Mouse (Mus musculus): ENCODE results near the gene Prkd2. TPM values are rescaled to one million over a fixed set of nuclear protein-coding genes. Genes with fewer than 3 reads are reported as not detected.

The Prkd2 gene
- total RNA-seq, 2 experiments from 2014 or later = 9.1 to 9.5 TPM

DNA sequence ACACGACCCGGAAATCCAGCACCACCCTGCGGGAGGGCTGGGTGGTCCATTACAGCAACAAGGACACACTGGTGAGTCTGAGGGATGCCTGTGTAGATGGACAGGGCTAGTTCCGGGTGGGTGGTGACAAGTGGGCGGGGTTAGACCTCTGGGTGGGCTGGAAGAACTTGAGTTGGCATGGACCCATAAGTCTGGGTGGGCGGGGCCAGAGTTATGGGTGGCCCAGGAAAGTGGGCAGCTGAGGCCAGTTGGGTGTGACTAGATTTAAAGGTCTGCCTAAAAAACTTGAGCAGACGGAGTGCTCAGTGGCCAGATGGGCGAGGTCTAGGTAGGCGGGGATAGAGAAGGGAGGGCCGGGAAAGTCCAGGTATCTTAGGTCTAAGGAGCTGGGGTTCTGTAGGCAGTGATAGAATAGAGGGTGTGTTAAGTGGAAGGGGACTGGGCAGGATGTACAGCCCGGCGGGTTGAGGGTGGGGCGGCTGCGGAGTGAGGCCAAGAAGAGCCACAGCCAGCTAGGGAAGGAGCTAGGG, 10.7 kb downstream of the Prkd2 start:
- DNase-seq = peak; percentile 45
- intact Hi-C loops (cut with DNase I) = no loop called here

DNA sequence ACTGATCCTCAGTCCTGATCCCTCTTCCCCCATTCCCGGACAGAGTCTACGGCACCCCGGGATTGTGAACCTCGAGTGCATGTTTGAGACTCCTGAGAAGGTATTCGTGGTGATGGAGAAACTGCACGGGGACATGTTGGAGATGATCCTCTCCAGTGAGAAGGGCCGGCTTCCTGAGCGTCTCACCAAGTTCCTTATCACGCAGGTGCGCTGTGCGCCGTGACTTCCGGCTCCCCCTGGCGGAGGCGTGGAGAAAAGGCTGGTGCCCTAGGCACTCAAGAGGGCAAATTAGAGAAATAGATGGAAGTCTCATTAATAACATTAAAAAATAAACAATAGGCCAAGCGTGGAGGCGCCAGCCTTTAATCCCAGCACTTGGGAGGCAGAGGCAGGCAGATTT, 15.6 kb downstream of the Prkd2 start:
- DNase-seq = peak; percentile 46
- intact Hi-C loops (cut with DNase I) = no loop called here

DNA sequence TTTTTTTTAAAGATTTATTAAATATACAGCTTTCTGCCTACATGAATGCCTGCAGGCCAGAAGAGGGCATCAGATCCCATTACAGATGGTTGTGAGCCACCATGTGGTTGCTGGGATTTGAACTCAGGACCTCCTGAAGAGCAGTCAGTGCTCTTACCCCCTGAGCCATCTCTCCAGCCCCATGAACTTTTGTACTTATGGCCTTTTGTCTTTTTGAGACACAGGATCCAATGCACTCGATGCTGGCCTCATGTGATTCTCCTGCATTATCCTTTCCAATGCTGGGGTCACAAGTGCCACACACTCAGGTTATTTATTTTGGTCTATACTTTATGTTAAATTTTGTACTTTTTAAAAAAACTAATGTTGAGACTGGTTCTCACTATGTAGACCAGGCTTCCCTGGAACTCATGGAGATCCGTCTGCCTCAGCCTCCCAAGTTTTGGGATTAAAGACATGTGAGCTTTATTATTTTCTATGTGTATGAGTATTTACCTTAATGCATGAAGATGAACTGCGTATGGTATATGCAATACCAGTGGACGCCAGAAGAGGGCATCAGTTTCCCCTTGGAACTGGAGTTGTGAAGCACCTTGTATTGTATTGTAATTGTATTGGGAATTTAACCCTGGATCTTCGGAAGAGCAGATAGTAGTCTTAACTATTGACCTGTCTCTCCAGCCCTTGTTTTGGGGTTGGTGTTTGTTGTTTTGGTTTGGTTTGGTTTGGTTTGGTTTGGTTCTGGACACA, 17.4 kb downstream of the Prkd2 start:
- DNase-seq = peak; percentile 57
- intact Hi-C loops (cut with DNase I) = no loop called here

DNA sequence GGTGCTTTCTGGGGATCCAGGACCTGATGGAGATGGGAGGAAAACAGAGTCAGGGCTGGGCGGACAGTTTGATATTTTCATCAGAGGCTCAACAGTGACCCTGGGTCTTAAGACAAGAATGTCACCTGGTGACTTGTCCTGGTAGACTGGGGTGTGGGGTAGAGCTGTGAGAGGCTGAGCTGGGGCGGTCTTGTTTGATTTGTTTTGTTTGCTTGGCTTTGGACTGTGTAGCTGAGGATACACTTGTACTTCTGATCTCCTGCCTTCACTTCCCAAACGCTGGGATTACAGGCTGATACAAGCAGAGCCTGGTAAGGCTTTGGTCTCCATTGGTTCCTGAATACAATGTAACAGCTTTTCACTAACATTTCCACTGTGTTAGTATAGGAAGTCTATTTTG, 24.8 kb downstream of the Prkd2 start:
- intact Hi-C loops (cut with DNase I) = no loop called here
- no peak for DNase-seq

DNA sequence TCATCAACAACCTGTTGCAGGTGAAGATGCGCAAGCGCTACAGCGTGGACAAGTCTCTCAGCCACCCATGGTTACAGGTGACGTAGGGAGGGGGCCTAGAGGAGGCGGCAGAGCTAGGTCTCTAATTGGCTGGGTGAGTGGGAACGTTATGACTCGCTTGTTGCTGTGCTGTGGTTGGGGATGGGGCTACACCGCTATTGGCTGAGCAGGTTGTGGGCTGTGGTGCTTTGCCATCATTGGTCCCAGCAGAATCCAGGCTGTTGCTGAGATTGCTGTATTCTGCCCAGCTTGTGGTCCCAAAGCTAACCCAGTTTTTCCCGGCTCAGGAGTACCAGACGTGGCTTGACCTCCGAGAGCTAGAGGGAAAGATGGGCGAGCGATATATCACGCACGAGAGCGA, 26.8 kb downstream of the Prkd2 start:
- intact Hi-C loops (cut with DNase I) = no loop called here

DNA sequence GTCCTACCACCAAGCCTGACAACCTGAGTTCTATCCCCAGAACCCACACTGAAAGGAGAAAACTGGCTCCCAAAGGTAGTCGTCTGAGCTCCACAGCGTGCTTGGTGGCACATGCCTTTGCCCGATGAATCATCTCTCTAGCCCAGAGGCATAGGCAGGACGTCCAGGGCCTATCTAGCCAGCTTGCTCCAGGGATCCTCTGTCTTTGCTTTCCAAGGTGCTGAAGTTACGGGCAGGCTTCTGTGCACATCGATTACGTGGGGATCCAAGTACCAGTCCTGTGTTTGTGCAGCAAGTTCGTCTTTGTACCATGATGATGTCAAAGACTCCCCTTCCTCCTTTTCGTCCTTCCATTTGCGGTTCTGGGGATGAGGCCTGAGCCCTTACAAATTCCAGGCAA, 28.9 kb downstream of the Prkd2 start:
- intact Hi-C loops (cut with DNase I) = no loop called here

More for the DNA sequence above, 26.8 kb downstream of the Prkd2 start:
- DNase-seq = peak; percentile 81

DNA sequence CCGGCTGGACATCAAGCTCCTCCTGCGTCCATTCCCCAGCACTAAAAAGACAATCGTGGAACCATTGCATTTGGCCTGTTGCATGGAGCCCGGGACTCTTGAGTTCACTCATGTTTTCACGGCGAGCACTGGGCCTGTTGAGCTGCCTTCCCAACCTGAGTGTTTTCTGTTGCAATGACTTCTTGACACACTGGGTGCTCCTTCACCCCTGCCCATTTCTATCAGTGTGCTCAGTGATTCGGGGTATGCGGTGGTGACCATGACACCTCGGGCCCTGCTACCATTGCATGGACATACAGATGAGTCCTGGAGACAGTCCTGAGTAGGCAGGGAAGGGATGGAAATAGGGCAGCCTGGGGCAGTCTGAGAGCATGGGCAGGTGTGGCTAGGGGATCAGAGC, 29.8 kb downstream of the Prkd2 start:
- DNase-seq = no peak
- intact Hi-C loops (cut with DNase I) = no loop called here

More for the DNA sequence above, 28.9 kb downstream of the Prkd2 start:
- DNase-seq = no peak

DNA sequence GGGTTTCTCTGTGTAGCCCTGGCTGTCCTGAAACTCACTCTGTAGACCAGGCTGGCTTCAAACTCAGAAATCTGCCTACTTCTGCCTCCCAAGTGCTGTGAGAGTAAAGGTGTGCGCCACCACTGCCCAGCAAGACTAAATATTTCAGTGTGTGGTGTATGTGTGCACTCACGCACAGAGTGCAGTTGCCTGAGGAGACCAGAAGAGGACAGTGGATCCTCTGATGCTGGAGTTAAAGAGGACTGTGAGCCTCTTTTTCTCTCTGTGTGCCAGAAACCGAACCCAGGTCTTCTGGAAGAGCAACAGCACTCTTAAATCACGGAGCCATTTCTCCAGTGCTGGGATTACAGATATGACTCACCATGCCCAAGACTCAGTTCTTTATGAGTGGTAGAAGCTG, 30.7 kb downstream of the Prkd2 start:
- DNase-seq = no peak
- intact Hi-C loops (cut with DNase I) = no loop called here

DNA sequence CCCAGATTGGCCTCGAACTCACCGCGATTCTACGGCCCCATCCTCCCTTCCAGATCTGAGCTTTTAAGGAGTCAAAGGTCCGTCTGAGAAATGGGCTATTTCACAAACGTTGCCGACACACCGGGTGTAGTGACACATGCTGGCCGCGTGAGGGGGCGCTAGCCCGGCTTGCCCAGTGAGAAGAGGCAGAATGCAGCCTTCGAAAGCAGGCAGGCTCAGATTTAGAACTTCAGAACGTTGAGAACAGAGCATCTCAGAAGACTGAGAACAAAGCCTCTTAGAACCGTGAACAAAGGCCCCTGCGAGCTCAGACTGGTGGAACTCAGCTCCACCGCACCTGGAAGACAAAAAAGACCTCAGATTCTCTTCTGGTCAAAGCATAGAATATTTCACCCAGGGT, 31.5 kb downstream of the Prkd2 start:
- intact Hi-C loops (cut with DNase I) = no loop called here
- DNase-seq = peak; percentile 75

DNA sequence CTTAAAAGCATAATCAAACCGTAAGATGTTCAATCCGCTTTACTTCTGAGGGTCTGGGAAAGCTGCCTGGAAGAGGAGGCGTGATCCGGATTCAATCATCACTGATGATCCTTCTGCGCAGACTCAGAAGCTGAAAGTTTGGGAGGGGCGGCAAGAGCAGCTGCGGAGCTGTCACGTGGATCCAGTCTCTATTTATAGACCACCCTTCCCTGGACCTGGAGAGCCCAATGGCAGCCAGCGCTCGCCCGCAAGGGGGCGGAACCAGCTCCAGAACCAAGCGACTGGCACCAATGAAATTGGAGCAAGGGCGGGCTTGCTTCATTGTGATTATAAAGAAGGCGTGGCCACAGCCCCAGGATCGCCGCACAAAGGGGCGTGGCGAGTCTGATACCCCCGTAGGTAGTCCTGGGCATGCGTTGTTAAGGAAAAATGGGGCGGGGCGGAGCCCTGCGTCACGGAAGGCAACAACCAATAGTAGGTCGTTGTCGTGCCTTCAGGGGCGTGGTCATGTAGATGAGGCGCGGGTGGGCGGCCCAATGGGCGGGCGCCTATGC, 32.1 kb downstream of the Prkd2 start:
- intact Hi-C loops (cut with DNase I) = no loop called here
- peak; percentile 100 for DNase-seq

DNA sequence AGATGAGACGGTGACA, 32.4 kb downstream of the Prkd2 start, which contains the start of gene Dact3:
Gene Dact3, plus strand, starts transcription at position 8 of the 16 bp plus-strand sequence.
- intact Hi-C loops (cut with DNase I) = no loop called here
- DNase-seq = no peak

DNA sequence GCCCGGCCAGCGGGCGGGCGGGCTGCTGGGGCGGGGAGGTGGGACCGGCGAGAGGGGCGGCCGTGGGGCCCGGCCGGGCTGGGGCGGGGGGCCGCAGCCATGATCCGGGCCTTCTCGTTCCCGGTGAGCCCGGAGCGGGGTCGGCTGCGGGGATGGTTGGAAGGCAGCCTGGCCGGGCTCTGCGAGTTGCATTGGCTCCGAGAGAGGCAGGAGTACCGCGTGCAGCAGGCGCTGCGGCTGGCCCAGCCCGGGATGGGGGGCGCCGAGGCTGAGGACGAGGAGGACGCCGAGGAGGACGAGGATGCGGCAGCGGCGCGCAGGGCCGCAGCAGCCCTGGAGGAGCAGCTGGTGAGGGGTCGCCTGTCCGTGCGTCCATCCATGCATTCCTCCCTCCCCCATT, 32.6 kb downstream of the Prkd2 start:
- intact Hi-C loops (cut with DNase I) = no loop called here
- no peak for DNase-seq

DNA sequence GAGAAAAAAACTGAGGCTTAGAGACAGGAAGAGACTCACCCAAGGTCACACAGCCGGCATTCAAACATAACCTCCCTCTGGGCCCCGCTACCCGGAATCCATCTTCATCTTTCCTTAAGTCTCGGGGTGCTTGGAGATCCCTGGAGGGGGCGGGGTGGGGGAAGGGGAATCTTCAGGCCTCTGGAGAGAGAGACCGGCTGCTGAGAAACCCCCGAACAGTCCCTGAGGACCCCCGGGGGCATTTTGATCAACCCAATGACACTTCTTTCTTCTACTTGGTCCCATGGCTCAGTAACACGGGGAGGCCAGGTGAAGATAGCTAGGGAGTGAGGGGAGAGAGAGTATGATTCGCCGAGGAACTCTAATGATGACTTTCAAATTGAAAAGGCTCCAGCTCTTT, 33.3 kb downstream of the Prkd2 start:
- DNase-seq = peak; percentile 33
- intact Hi-C loops (cut with DNase I) = no loop called here

DNA sequence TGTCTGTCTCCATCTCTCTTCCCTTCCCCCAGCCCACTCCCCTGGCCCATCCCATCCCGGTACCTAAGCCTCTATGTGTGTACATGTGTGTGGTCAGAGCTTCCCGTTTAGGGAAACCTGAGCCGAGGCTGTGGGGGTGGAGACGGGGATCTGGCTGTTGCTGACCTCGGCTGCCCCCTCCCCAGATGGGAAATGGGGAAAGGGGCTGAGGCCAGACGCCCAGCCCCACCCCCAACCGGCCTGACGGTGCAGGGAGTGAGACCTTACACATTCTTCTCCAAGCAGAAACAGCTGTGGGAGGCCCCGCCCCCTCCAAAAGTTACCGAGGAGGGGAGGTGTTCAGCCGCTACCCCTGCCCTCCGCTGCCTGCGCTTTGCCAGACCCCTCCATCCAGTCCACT, 33.9 kb downstream of the Prkd2 start:
- peak; percentile 32 for DNase-seq
- intact Hi-C loops (cut with DNase I) = no loop called here

DNA sequence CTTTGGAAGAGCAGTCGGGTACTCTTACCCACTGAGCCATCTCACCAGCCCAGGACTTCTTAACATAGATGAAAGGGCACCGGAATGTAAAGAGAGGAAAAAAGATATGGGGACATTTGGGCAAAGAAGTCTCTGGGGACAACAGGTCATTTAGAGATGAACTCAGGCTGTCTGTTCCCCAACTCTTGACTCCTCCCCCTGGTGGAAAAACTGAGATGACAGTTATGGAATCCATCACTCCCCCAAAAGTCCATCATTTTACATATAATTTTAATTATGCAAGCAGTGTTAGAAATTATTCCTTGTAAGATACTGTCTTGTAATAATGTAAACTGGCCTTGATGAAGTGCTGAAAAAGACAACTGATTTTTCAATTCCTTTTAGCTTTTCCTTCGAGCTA, 35.0 kb downstream of the Prkd2 start:
- intact Hi-C loops (cut with DNase I) = no loop called here
- no peak for DNase-seq

DNA sequence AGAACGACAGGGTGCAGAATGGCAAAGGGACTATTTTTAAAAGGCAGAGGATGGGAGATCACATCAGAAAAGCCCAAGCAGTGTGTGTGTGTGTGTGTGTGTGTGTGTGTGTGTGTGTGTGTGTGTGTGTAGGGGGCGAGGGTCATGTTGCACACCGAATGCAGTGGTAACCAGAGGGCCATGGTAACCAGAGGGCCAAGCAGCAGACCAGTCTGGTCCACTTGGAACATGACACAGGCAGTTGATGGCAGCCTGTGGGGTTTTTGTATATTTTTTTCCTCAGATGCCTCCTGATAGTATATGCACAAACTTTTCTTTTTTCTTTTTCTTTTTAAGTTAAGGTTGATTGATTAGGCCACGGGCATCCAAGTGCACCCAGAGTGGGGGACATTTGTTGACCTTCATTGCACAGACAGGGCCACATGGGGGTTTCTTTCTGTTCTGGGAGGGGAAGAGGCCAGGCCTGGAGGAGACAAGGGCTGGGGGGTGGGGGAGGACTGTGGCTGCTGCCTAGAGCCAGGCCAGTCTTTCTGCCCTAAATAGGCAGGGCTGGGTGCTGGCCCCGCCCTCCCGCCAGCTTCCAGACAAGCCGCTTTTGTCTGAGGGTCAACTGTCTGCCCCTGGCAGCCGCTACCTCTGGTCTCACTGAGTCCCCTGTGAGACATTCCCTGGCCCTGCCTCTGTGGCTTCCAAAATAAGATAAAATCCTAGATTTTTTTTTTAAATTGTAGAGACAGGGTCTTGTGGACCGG, 37.3 kb downstream of the Prkd2 start:
- peak; percentile 34 for DNase-seq
- intact Hi-C loops (cut with DNase I) = no loop called here

DNA sequence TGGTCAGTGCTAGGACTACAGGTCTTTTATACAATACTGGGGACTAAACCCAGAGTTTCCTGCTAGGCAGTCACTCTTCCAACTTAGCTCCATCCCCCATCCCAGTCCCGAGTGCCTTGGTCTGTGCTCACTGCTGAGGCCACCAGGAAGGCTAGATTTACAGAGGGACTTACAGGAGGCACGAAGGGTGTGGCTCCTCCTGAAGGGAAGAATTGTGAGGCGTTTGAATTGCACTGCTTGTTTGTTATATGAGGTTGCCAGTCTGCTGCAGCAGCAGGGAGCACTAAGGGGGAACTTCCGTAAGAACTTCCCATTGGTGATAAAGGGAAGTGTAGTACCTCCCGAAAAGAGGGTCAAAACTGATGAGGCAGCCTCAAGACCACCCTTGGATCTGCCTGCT, 37.9 kb downstream of the Prkd2 start:
- no peak for DNase-seq
- intact Hi-C loops (cut with DNase I) = no loop called here

DNA sequence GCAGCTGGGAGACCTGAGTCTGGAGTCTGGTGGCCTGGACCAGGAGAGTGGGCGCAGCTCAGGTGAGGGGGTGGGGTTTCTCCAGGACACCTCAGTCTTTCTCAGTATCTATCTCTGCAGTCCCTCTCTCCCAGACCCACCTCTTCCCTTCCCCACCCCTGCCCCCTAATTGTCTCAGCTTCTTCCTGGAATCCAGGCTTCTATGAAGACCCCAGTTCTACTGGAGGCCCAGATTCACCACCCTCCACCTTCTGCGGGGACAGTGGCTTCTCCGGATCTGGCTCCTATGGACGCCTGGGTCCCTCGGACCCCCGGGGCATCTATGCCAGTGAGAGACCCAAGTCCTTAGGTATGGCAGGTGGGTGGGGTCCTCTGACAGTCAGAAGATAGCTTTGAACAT, 40.5 kb downstream of the Prkd2 start:
- no peak for DNase-seq
- intact Hi-C loops (cut with DNase I) = no loop called here

DNA sequence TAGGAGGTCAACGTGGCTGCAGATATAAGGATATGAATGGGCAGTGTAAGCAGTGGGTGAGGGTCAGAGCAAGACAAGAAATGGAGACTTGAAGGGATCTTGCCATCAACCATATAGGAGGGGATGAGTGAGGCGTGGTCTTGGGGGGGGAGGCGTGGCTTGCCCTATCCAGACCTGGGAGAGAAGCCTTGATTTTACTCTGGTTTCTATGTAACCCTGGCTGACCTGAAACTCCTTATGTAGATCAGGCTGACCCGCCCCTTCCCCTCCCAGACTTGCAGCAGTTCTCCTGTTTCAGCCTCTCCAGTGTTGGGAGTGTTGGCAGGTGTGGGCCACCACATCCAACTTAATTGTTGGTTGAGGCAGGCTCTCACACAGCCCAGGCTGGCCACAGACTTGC, 41.6 kb downstream of the Prkd2 start:
- no peak for DNase-seq
- intact Hi-C loops (cut with DNase I) = no loop called here

DNA sequence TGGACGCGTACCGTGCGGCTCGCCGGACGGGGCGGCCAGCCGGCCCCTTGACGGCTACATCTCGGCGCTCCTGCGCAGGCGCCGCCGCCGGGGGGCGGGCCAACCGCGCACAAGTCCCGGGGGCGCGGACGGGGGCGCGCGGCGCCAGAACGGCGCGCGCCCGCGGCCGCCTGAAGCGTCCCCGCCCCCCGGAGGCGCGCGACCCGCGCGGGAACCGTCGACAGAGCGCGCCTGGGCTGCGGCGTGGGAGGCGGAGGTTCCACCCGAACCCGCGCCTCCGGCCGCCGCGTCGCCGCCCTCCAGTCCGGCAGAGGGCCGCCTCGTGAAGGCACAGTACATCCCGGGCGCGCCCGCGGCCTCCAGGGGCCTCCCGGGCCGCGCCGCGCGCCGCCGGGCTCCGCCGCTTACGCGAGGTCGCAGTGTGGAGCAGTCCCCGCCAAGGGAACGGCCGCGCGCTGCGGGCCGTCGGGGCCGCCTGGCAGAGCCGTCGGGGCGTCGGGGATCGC, 42.6 kb downstream of the Prkd2 start:
- intact Hi-C loops (cut with DNase I) = no loop called here
- DNase-seq = peak; percentile 22

DNA sequence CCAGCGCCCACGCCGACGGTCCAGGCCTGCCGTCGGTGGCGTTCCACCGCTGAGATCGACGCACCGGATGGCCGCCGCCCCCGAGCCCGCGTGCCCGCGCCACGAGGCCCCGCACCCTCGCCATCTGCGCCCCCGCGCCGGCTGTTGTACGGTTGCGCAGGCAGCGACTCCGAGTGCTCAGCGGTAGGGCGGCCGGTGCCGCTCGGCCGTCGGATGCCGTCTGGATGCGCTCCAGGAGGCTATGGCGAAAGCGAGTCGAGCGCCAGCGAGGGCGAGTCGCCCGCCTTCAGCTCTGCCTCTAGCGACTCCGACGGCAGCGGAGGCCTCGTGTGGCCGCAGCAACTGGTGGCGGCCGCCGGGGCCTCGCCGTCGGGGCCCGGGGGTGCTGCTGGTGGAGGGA, 43.2 kb downstream of the Prkd2 start:
- peak; percentile 45 for DNase-seq
- intact Hi-C loops (cut with DNase I) = no loop called here

DNA sequence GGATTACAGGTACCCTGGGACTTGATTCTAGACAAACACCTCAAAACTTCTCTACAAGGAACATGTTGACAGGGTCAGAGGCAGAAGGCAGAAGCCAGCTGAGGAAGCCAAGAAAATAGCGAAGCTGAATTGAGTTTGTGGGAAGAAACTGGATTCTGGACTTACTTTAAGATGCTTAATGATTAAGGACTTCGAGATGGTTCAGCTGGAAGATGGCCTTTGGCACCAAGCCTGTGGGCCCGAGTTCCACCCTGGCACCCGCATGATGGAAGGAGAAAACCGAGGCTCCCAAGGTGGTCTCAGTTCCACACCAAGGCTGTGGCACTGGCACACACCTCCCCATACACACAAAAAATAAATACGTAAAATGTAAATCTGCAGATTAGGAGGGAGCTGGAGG, 47.8 kb downstream of the Prkd2 start:
- intact Hi-C loops (cut with DNase I) = loop anchor here (10.0 kb wide), 1 partner anchor 146 kb away; no protein-coding TSS in a partner anchor
- DNase-seq = no peak
